Mouse (Mus musculus) stomach, postnatal 0 days (tissue): ENCODE data around the gene Esr1.

Experiments used
- CTCF ChIP-seq: IDR thresholded peaks from 2 replicates; pipeline ENCODE4 v1.5.1; 2016; ENCODE audit warnings: antibody characterized with exemption, low read depth, mild to moderate bottlenecking, moderate library complexity
- EP300 ChIP-seq: optimal IDR thresholded peaks from 2 replicates; pipeline ENCODE3; 2016; ENCODE audit warnings: antibody characterized with exemption

DNA sequence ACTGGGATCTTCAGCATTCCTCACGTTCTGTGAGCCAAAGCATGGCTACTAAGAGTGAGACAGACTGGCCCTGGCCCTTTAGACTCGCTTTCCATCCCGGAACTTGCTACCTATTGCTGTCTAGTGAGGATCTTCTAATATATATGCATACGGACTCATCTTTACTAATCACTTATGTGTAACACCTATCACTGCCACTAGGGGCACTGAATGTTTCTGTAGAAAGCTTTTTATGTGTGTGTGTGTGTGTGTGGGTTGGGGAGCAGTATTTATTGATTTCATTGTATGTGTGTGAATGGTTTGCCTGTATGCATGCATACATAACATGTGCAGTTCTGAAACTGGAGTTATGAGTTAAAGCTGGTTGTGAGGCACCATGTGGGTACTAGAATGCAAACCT is 17.6 kb upstream of the Esr1 start:
- TF ChIP-seq CTCF (peak; percentile 68), EP300 (no peak)
